Mouse (Mus musculus) gastrocnemius, adult 18-20 months (tissue): Measurements from ENCODE around the gene Wwox. TPM values are rescaled to one million over a fixed set of nuclear protein-coding genes. Genes with fewer than 3 reads are reported as not detected.
A peak's percentile ranks its signal among the peaks of the same experiment; 100 is the strongest.
"Not testable (repeated sequence)": the region's sequence is repeated elsewhere in the genome, so short reads cannot be mapped to it uniquely, and the experiment has no call there.

ENCODE experiments used
- DNase-seq: peaks from one replicate; pipeline ENCODE4 v3.0.0; 2021; ENCODE audit warnings: low spot score
- total RNA-seq, 2 experiments: library from RNA; stranded (reverse); gene quantifications; 2 replicates each; pipeline ENCODE4 v1.2.3; 2021

Gene Wwox
- total RNA-seq, 2 experiments from 2014 or later, result 5.6 to 6.1 TPM

DNA sequence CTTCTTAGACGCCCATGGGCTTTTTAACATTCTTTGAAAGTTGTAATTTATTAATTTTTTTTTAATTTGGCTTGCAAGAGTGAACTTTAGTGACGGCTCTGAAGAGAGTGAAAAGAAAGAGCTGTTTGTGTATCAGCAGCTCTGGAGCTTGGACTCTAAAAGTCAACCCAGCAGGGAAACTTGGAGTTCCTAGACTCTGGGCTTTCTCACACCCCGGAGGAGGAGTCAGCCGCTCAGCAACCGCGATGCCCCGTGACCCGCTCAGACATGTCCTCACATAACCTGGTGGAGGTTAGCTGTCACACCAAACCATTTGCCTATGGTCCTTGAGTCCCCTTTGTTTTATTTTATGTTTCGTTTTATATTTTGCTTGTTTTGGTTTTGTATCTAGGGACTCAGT is 354.2 kb downstream of the Wwox start:
- DNase-seq, result no peak

DNA sequence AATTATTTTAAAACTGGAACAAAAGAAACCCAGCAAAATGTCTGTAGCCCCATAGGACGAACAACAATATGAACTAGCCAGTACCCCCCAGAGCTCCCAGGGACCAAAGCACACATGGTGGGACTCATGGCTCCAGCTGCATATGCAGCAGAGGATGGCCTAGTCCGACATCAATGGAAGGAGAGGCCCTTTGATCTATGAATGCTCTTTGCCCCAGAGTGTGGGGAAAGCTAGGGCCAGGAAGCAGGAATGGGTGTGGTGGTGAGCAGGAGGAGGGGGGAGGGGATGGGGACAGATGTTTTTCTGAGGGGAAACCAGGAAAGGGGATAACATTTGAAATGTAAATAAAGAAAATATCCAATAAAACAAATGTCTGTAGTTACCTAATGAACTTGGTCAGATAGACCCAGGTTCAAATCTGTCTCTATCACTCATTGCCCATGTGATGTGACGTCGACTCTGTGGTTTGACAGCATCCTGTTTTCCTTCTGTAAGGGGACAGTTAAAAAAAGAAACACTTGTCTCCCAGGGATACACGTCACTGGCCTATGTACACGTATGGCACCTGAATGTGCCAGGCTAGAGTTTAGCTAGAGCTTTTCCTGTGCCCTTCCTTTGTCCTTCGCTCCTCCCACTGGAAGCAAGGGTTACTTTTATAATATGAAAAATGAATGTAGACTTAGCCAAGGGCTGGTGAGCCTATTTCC is 362.1 kb downstream of the Wwox start:
- DNase-seq, result no peak

- DNase-seq, result peak; percentile 5
Measured at GRCm38 (mm10) chr8:114803113-114803512, 363.7 kb downstream of the Wwox start.

DNA sequence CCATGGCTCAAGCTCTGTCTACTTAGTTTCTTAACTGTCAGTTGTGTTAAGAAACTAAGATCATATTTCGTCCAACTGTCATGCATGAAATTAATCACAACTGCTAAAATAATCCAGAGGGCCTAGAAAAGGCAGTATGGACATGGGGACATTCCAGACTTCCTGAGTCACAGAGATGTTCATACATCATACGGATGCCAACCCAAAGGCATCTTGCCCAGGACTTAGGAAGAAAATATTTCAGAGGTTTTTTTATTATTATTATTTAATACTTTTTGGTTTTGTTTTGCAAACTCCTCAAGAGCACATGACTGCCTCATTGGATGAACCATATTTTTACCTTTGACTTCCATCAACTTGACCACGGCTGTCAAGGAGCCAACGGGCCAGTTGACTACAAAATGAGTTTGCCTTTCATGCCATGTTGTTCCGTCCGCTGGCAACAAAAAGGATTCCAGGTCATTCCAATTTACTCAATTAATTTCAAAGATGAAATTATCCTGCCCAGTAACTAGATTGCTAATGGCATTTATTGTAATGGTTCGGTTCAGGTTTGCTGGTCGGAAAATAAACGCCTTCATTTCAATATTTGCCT is 367.5 kb downstream of the Wwox start:
- DNase-seq, result no peak

DNA sequence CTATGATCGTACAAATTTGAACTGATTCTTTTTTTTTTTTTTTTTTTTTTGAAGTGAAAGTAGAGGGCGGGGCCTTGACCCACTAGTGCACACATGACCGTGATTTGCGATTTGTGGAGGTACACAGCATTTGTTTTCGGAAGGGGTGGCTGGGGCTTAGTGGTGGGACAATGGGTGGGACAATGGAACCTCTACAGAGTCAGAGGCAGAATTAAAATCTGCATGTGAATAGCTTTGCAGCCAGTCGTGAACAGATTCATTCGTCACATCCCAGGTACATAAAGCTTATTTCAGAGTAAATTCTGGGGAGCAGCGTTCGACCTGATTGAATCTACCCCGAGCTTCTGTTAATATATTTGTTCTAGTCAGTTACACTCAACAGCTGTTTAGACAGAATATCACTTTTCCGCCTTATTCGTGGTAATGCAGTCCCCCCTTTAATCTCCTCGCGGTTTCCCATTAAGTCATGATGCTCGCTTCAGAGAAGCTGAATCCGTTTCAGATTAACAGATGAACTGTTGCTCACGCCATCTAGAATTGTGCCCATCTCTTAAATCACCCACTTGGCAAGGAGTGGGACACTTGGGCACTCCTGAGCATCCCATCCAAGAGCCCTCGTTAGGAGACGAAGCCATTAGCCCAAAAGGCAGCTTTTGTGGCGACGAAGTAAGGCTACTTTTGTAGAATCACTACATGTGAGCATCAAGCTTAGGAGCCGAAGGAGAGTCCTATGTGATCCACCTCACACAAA is 368.4 kb downstream of the Wwox start:
- no peak for DNase-seq

- no peak for DNase-seq
Measured at GRCm38 (mm10) chr8:114810470-114810869, 371.0 kb downstream of the Wwox start.

DNA sequence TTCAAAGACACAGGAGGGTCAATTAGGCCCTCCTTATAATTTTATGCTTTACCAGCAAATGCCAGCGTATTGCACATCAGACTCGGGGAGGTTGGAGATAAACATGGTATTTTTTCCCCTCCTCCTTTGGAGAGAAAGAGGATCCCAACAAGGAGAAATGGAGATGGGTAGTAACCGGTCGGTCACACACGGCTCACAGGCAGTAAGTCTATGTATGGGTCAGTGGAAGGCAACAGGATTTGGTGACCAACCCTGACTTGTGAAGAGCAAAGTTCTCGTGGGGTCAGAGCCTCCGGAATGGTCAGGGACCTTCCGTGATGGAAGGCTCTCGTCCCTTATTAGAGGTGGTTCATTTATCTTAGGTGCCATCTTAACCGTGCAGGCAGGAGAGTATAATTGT is 374.4 kb downstream of the Wwox start:
- no peak for DNase-seq

- no peak for DNase-seq
Measured at GRCm38 (mm10) chr8:114814769-114815736, 375.6 kb downstream of the Wwox start.

DNA sequence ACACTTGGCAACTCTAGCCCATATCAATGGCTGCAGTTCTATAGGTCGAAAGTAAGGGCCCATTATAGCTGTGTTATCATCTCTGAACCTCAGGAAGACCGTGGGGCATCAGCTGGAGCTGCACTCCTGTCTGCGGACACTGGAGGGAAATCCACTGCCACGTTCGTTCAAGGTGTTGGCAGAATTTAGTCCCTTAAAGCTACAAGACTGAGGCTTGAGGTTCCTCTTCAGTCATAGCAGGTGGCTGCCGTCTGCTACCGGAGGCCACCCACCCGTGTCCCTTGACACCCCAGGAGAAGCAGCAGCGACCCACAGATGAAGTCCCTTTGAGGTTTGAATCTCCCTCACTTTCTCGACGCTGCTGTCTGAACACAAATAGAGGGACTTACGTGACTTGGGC is 376.9 kb downstream of the Wwox start:
- no peak for DNase-seq

DNA sequence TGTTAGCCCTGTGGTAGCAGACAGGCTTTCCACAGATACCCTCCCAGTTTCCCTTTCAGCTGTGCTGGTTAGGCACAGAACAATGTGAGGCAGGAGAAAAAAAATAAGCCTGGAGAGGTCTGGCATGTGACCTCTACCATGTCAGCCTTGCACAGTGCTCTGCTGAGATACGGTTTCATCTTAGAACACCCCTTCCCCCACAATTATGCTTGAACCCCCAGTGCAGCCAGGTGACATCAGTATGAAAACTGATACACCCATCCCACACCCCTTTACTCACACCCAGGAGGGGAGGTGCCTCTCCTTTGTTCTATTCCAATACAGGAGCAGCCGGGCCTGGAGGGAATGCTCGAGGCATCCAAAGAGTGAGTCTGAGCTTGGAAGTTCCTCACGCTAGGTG is 377.5 kb downstream of the Wwox start:
- no peak for DNase-seq

DNA sequence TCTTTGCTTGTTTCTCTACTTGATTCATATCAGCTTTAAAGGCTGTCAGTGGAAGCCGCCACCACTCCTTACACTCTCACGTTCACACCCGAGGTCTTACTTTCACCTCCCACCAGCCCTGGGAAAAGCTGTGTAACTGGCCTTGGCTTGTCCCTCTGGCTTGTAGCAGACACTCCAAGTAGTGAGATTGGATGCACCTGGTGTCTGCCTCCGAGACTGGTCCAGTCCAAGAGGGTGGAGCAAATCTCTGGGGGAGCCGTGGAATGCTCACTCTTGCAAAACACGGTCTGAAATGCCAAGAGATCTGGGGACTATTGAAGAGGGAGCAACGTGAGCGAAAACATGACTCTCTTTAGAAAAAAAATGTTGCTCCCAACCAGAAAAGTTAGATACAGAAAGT is 382.1 kb downstream of the Wwox start:
- peak; percentile 85 for DNase-seq

DNA sequence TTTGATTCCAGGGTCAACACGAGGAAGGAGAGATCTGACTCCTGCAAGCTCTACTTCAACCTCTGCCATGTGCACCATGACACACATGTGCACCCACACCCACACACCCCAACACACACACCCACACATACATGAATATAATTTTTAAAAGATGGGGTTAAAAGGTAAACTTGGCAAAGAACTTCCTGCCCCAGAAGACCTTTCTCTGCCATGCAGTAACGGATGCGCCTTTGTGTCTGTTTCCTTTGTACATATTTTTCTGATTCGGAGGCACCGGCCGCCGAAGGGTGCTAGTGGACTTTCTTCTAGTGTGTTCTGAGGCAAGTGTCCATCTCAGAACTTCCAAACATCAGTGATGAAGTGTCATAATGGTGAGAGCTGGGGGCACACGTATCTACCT is 386.0 kb downstream of the Wwox start:
- no peak for DNase-seq

GRCm38 (mm10) chr8:114826991-114827390 is 387.5 kb downstream of the Wwox start:
- no peak for DNase-seq

DNA sequence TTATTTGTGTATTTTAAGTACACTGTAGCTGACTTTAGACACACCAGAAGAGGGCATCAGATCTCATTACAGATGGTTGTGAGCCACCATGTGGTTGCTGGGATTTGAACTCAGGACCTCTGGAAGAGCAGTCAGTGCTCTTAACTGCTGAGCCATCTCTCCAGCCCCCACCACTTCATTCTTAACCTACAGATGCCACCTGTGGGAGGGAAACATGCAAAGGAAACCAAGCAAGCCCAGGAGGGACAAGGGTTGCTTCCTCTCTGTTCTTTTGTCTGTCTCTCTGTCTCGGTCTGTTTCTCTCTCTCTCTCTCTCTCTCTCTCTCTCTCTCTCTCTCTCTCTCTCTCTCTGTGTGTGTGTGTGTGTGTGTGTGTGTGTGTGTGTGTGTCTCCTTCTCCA is 388.4 kb downstream of the Wwox start:
- not testable (repeated sequence) for DNase-seq

DNA sequence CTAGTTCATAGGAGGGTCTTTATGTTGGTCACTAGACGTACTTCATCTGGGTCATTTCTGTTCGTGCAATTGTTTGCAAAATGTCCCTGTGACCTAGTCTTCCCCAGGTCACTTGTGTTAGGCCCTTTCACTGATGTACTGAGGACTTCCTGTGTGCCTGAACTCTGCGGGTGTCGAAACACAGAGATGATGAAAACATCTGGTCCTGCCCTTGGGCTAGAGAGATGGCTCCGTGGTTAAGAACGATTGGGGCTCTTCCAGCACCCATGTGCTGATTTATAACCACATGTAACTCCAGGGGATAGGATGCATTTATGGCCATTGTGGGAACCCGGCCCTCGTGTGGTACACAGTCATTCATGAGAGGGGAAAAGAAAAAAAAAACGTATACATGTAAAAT is 392.1 kb downstream of the Wwox start:
- DNase-seq, result no peak

GRCm38 (mm10) chr8:114832251-114832774 is 392.9 kb downstream of the Wwox start:
- peak; percentile 24 for DNase-seq

DNA sequence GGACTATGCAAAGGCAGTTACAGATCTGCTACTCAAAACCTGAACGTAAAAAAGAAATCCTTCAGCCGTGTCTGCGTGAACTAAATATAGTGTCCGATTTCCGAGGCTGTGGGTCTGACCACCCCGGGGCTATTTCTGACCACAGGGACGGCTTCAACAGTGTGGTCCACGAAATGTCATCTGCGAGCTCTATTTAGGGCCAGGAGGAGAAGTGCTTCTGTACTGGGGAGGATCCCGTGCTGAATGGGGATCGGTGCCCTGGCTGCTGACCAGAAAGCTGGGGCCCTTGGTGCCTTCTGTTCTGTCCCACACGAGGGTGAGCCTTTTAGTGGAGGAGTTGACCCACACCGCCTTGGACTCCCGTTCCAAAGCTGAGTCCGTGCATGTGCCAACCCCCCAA is 395.3 kb downstream of the Wwox start:
- peak; percentile 14 for DNase-seq

GRCm38 (mm10) chr8:114839998-114840397 is 400.5 kb downstream of the Wwox start:
- DNase-seq, result no peak

DNA sequence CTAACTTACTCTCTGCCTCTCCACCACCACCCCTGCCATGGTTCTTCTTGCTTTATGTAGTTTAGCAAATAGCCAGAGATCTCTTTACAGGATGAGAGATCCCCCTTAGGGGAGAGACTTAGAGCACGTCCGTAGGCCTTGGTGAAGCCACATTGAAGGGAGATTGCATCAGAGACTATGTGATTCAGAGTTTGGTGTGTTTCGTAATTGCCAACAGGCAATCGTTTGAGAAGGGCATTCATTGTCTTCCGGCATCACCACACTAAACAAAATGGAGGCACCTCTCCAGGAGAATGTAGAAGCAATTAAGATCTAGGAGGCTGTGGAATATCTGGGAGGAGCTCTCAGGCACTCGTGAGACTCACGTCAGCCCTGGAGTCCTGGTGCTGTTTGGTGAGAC is 408.2 kb downstream of the Wwox start:
- DNase-seq, result no peak

DNA sequence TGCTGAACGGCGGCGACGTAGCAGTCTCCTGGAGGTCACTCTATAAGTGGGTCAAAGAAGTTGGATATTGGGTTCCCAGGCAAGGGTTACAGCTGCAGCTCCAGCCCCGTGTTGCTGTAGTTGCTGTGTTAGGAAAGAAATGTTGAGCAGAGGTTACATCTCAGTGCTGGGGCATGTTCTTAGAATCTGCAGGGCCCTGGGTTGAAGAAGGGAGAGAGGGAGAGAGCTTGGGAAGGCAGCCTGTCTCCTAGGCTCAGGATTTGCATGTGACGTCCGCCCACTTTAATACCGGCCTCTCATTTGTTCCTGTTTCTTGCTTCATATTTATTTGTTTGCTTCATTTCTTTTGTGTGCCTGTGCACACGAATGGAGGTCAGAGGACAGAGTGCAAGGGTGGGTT is 410.0 kb downstream of the Wwox start:
- no peak for DNase-seq
